ENCODE assay signal across 22 mouse cellular contexts in the genomic region with DNA sequence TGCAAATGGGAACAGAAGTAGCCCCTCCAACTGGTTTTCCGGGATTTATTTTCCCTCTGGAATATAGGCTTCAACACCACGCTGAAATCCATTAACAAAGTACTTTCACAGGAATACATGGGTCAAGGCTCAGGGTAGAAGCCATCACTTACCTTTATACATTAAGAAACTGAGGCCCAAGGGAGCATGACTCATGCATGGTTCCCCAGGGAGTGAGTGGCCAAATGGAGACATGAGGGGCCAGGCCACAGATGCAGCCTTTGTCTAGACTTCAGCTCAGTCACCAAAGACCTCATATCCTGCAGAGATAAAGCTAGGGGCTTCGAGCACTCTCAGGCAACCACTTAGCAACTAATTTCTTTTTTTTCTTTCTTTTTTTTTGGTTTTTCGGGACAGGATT. TPM values are rescaled to one million over a fixed set of nuclear protein-coding genes. Genes with fewer than 3 reads are reported as not detected.
DNase-seq lines count a peak whose midpoint lies in the region; ATAC-seq lines count a peak whose summit lies in the region.
"Had no signal": no experiment of that assay in that cellular context is flagged by ENCODE, and none has a peak within 500 bp of the region (broad histone marks: within the 10 kb centered on the region; RNA-seq: fewer than 3 reads in every experiment).

No protein-coding gene starts in this region.

- peaks cover 61% of the 10 kb centered on the region for H3K36me3 ChIP-seq in megakaryocyte, embryonic 14.5 days (replicated peaks; ENCODE audit: low read length)

- H3K4me3 ChIP-seq in megakaryocyte, embryonic 14.5 days (replicated peaks) = peak overlapping the region; percentile 23
- no peak overlapping the region for H3K4me3 ChIP-seq in brown adipose tissue, adult 24 weeks (ENCODE audit: insufficient read depth, low read depth, low read length)
- H3K4me3 ChIP-seq: embryonic facial prominence, embryonic 10.5 days; embryonic facial prominence, embryonic 12.5 days; forebrain, embryonic 13.5 days; forebrain, embryonic 15.5 days had no signal

- no peak for ATAC-seq in megakaryocyte, adult 5-6 weeks (ENCODE audit: poor library complexity, severe bottlenecking)
- ATAC-seq: activated CD4-positive, CD25-positive, alpha-beta regulatory T cell, adult 4 months; CD4-positive, CD25-positive, alpha-beta regulatory T cell, adult 4 months; forebrain, embryonic 13.5 days; forebrain, embryonic 15.5 days; forebrain, postnatal 0 days; Patski had no signal

- H3K4me1 ChIP-seq in megakaryocyte, embryonic 14.5 days = peaks cover 63% of the 10 kb centered on the region
- H3K4me1 ChIP-seq in brown adipose tissue, adult 24 weeks (ENCODE audit: control insufficient read depth, insufficient read depth, insufficient read length, low read length) = peaks cover 5% of the 10 kb centered on the region

- intact Hi-C loops in heart, postnatal 25 days (cut with DNase I) = loop anchor here (5.0 to 10.0 kb wide), 2 partner anchors 108 to 186 kb away; a partner anchor contains a TSS

- no peaks in the 10 kb centered on the region for H3K27me3 ChIP-seq in megakaryocyte, embryonic 14.5 days (replicated peaks)
- H3K27me3 ChIP-seq: embryonic facial prominence, embryonic 12.5 days; forebrain, embryonic 13.5 days; forebrain, embryonic 15.5 days; Patski had no signal

- DNase-seq in heart, adult 11 months = peak; percentile 77
- DNase-seq in heart, postnatal 25 days (ENCODE audit: low spot score) = no peak
- no peak for DNase-seq in kidney, postnatal 4 days
- DNase-seq: adrenal gland, adult 8-10 months; adrenal gland, postnatal 14 days; B cell, adult 2 months; cerebellum, adult 11-12 months; cerebellum, adult 2 months; cerebellum, adult 9-10 months; cerebellum, postnatal 10 days; cerebellum, postnatal 25 days; forebrain, postnatal 0 days had no signal

- H3K27ac ChIP-seq in brown adipose tissue, adult 24 weeks (replicated peaks; ENCODE audit: low read depth, low read length) = peak overlapping the region; percentile 32; the same call in 1 of the 2 replicates
- H3K27ac ChIP-seq: embryonic facial prominence, embryonic 10.5 days; embryonic facial prominence, embryonic 12.5 days; forebrain, embryonic 13.5 days; forebrain, embryonic 15.5 days had no signal

- H3K9me3 ChIP-seq in megakaryocyte, embryonic 14.5 days = no peaks in the 10 kb centered on the region
- H3K9me3 ChIP-seq: embryonic facial prominence, embryonic 10.5 days; embryonic facial prominence, embryonic 12.5 days; forebrain, embryonic 13.5 days; forebrain, embryonic 15.5 days had no signal

RNA-seq across cellular contexts. Expression of a gene that starts 4.2 kb away (rescaled TPM):
- 10 to 100 TPM; 14.4 to 17.7 TPM for total RNA-seq in heart, postnatal 25 days (2021)
- 14.4 and 15.8 TPM in 2 replicates for polyA plus RNA-seq in megakaryocyte, embryonic 14.5 days (2012; ENCODE audit: insufficient read depth, low replicate concordance)
- 31.2 and 31.9 TPM in 2 replicates for total RNA-seq in megakaryocyte, adult 5-6 weeks (2015)
- total RNA-seq in megakaryocyte, adult 5-6 weeks (2017) = 31.9 and 33.2 TPM in 2 replicates
- 9.6 and 10.3 TPM in 2 replicates for polyA plus RNA-seq in brown adipose tissue, adult 24 weeks (2012; ENCODE audit: insufficient read depth, insufficient read length, missing spikeins)

RNA-seq across cellular contexts. Expression of a gene that starts 19.3 kb away (rescaled TPM):
- total RNA-seq in heart, postnatal 25 days (2021) = 100 to 1,000 TPM; 407 to 462 TPM
- 446 and 491 TPM in 2 replicates for polyA plus RNA-seq in megakaryocyte, embryonic 14.5 days (2012; ENCODE audit: insufficient read depth, low replicate concordance)
- 493 and 496 TPM in 2 replicates for total RNA-seq in megakaryocyte, adult 5-6 weeks (2015)
- 661 and 699 TPM in 2 replicates for total RNA-seq in megakaryocyte, adult 5-6 weeks (2017)
- polyA plus RNA-seq in brown adipose tissue, adult 24 weeks (2012; ENCODE audit: insufficient read depth, insufficient read length, missing spikeins) = 4,354 and 4,380 TPM in 2 replicates

RNA-seq across cellular contexts. Expression of a gene that starts 30.4 kb away (rescaled TPM):
- 1 to 10 TPM; 6.9 to 7.5 TPM for total RNA-seq in heart, postnatal 25 days (2021)
- polyA plus RNA-seq in megakaryocyte, embryonic 14.5 days (2012; ENCODE audit: insufficient read depth, low replicate concordance) = 206 and 356 TPM in 2 replicates
- total RNA-seq in megakaryocyte, adult 5-6 weeks (2015) = 0.45 TPM in 1 of 2 replicates, not detected in the other
- total RNA-seq in megakaryocyte, adult 5-6 weeks (2017) = 0.08 and 1.9 TPM in 2 replicates
- 1.0 and 7.8 TPM in 2 replicates for polyA plus RNA-seq in brown adipose tissue, adult 24 weeks (2012; ENCODE audit: insufficient read depth, insufficient read length, missing spikeins)
- polyA plus RNA-seq: activated CD4-positive, CD25-positive, alpha-beta regulatory T cell, adult 4 months had no signal

RNA-seq across cellular contexts. Expression of a gene that starts 30.6 kb away (rescaled TPM):
- 10 to 100 TPM; 74.7 to 82.3 TPM for total RNA-seq in heart, postnatal 25 days (2021)
- polyA plus RNA-seq in megakaryocyte, embryonic 14.5 days (2012; ENCODE audit: insufficient read depth, low replicate concordance) = 111 and 112 TPM in 2 replicates
- 33.6 and 40.7 TPM in 2 replicates for total RNA-seq in megakaryocyte, adult 5-6 weeks (2015)
- 76.2 and 81.8 TPM in 2 replicates for total RNA-seq in megakaryocyte, adult 5-6 weeks (2017)
- polyA plus RNA-seq in brown adipose tissue, adult 24 weeks (2012; ENCODE audit: insufficient read depth, insufficient read length, missing spikeins) = 28.7 and 44.7 TPM in 2 replicates
